Mouse (Mus musculus) testis, adult 2 months (tissue): ENCODE data around the gene Arl10.

Experiments
- CTCF ChIP-seq: fragments of 200-500 bp; IDR thresholded peaks from 2 replicates; pipeline ENCODE4 v1.5.1; 2012; ENCODE audit warnings: low read depth, mild to moderate bottlenecking, inconsistent platforms, low read length, moderate library complexity; ENCODE audit not compliant: control insufficient read depth, insufficient read depth, insufficient replicate concordance
- POLR2A ChIP-seq: fragments of 200-500 bp; IDR thresholded peaks from 2 replicates; pipeline ENCODE4 v1.6.1; 2012; ENCODE audit warnings: low read depth, mild to moderate bottlenecking, inconsistent platforms, low read length, moderate library complexity; ENCODE audit not compliant: control insufficient read depth

- TF ChIP-seq CTCF: no peak
- no peak for TF ChIP-seq POLR2A
These were observed 17.2 kb upstream of the Arl10 start for GRCm38 (mm10) chr13:54557652-54558051.
